Mouse (Mus musculus) heart, postnatal 0 days (tissue): ENCODE measurements around the gene Eva1b. TPM values are rescaled to one million over a fixed set of nuclear protein-coding genes. Genes with fewer than 3 reads are reported as not detected.

Experiments
- ATAC-seq: fragments of 200-750 bp; cut with Nextera tagmentation; 2 replicates; pipeline ENCODE4 v1.8.0; 2017; ENCODE audit warnings: low read depth, moderate number of reproducible peaks, moderate library complexity; ENCODE audit not compliant: insufficient read depth
- DNase-seq: peaks from one replicate; pipeline ENCODE4 v3.0.0-alpha.2; 2016; ENCODE audit warnings: low spot score
- H3K27ac ChIP-seq: fragments of 300-500 bp; sonication (generic); 2 replicates; pipeline ENCODE4 v1.5.1; 2014; ENCODE audit warnings: low read depth, mild to moderate bottlenecking
- H3K27me3 ChIP-seq: fragments of 300-500 bp; sonication (generic); 2 replicates; pipeline ENCODE4 v1.6.1; 2014; ENCODE audit warnings: low read length, mixed read lengths; ENCODE audit not compliant: control insufficient read depth, insufficient read depth
- H3K36me3 ChIP-seq: fragments of 300-500 bp; sonication (generic); replicated peaks from 2 replicates; pipeline ENCODE4 v1.6.1; 2014; ENCODE audit warnings: low read length, mixed read lengths; ENCODE audit not compliant: control insufficient read depth, insufficient read depth
- H3K4me1 ChIP-seq: fragments of 300-500 bp; sonication (generic); 2 replicates; pipeline ENCODE4 v1.6.1; 2014; ENCODE audit warnings: antibody characterized with exemption; ENCODE audit not compliant: control insufficient read depth, insufficient read depth
- H3K4me2 ChIP-seq: fragments of 300-500 bp; sonication (generic); 2 replicates; pipeline ENCODE4 v1.6.1; 2014; ENCODE audit warnings: low read depth, mild to moderate bottlenecking, low read length, moderate library complexity
- H3K4me3 ChIP-seq: fragments of 300-500 bp; sonication (generic); 2 replicates; pipeline ENCODE4 v1.5.1; 2014; ENCODE audit warnings: low read depth, low read length
- H3K9ac ChIP-seq: fragments of 300-500 bp; sonication (generic); replicated peaks from 2 replicates; pipeline ENCODE4 v1.6.1; 2014; ENCODE audit warnings: low read depth, low read length, mixed read lengths
- H3K9me3 ChIP-seq: fragments of 300-500 bp; sonication (generic); replicated peaks from 2 replicates; pipeline ENCODE4 v1.6.1; 2016; ENCODE audit warnings: low read length; ENCODE audit not compliant: control insufficient read depth
- CTCF ChIP-seq: IDR thresholded peaks from 2 replicates; pipeline ENCODE4 v1.5.1; 2016; ENCODE audit warnings: antibody characterized with exemption, control low read depth, low read depth
- EP300 ChIP-seq: IDR thresholded peaks from 2 replicates; pipeline ENCODE4 v1.6.1; 2016; ENCODE audit warnings: antibody characterized with exemption, low read depth
- WGBS: fragments of 180-500 bp; shearing (Covaris S2); extraction: QIAGEN DNeasy Blood & Tissue Kit; methylation state at CpG from one replicate; pipeline ENCODE4 v1.1.7; 2014; 5-methylcytosine and 5-hydroxymethylcytosine counted together
- polyA plus RNA-seq: library from polyadenylated mRNA; unstranded; fragments of >200 nt; fragmentation: Nextera tagmentation; extraction: Ambion mirVana; gene quantifications from 2 replicates; pipeline ENCODE4 v1.2.1, GENCODE M21; 2015
- total RNA-seq: library from RNA; depleted of rRNA; stranded (reverse); fragments of >200 nt; gene quantifications from 2 replicates; pipeline ENCODE4 v1.2.3, GENCODE M21; 2014; ENCODE audit warnings: low replicate concordance

The Eva1b gene
- total and polyA plus RNA-seq, 2 experiments from 2014 or later: 26.8 to 53.1 TPM

DNA sequence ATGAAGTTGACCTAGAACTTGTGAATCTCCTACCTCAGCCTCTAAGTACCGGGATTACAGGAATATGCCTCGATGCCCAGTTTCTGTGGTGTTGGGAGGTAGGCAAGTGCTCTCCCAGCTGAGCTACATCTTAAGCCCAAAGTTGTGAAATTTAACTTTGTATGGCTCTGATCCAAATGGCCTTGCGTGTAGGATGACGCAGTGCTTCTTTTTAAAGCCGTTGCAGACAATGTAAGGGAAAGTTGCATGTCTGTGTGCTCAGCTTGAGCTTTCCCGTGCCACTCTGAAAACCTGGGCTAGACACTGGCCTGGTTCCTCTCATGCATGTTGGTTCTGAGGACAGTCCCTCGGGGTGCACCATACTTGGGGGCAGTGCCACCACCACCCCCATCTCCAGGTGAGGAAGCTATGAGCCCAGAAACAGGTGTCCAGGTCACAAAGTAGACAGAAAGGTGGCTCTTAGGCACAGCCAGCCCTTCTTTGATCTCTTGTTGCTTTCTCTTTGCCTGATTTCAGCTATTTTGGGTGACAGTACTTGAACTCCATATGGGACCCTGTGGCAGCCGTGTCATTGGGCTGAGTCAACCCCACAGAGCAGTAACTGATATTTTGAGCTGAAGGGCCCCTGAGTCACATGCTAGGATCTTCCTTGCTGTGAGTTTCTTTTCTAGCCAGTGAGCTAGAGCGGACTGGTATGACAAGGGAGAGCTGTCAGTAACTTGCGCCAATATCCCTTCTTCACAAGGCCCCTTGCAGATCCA, 37.8 kb upstream of the Eva1b start:
- H3K9me3 ChIP-seq: no peaks in the 10 kb centered on the region
- H3K4me2 ChIP-seq: peak overlapping the region; percentile 52
- peak overlapping the region; percentile 95 for H3K27ac ChIP-seq
- no peak for DNase-seq
- no peaks in the 10 kb centered on the region for H3K27me3 ChIP-seq
- TF ChIP-seq EP300 (no peak), CTCF (no peak)
- peak; percentile 24 for ATAC-seq
- peaks cover 56% of the 10 kb centered on the region for H3K4me1 ChIP-seq
- WGBS: 37% methylated on average over 10 of the region's 10 CpGs
- no peaks in the 10 kb centered on the region for H3K36me3 ChIP-seq
- H3K9ac ChIP-seq: peak overlapping the region; percentile 35
- peak overlapping the region; percentile 14; the same call in 1 of the 2 replicates for H3K4me3 ChIP-seq

DNA sequence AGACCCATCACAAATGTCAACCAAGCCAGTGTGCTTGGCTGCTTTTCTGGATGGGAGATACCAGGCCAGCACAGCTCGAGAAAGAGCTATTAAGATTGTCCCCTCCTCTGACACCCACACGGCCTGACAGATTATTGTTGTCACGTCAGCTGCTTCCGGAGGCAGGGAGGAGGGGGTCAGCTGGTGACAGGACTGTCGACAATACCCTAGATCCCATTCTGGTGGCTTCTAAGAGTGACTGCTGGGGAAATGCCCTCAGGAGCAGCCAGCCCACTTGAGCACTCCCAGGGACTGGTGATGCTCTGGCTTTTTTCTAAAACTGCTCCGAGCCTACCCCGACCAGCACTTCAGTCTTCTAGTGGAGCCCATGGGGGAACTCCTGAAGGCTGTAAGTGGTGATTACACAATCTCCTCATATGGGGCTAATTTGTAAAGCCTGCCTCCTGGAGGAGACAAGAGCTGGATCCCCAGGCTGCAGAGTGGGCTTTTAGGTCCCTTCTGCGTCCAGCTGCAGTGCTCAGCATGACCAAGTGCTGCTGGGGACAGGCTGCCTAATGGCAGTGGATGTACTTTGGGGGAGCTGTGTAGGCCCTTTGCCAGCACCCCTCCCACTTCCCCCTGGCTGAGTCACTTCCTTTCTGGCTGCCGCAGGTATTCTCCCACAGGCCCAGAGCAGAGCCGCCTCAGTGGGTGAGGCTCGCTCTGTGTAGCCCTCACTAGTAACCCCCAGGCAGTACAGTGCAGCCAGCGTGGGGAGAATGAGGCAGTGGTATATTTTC, 37.0 kb upstream of the Eva1b start:
- Histone ChIP-seq H3K36me3 (no peaks in the 10 kb centered on the region), H3K4me1 (peaks cover 52% of the 10 kb centered on the region), H3K9me3 (no peaks in the 10 kb centered on the region), H3K4me2 (peak overlapping the region; percentile 52), H3K27ac (peak overlapping the region; percentile 95), H3K9ac (peak overlapping the region; percentile 35), H3K27me3 (no peaks in the 10 kb centered on the region), H3K4me3 (peak overlapping the region; percentile 14; the same call in 1 of the 2 replicates)
- TF ChIP-seq CTCF (peak; percentile 30; the same call in 1 of the 2 replicates), EP300 (peak; percentile 50; the same call in 1 of the 2 replicates)
- ATAC-seq: peak; percentile 78
- peak; percentile 84 for DNase-seq
- 0% methylated on average over 12 of the region's 12 CpGs for WGBS

DNA sequence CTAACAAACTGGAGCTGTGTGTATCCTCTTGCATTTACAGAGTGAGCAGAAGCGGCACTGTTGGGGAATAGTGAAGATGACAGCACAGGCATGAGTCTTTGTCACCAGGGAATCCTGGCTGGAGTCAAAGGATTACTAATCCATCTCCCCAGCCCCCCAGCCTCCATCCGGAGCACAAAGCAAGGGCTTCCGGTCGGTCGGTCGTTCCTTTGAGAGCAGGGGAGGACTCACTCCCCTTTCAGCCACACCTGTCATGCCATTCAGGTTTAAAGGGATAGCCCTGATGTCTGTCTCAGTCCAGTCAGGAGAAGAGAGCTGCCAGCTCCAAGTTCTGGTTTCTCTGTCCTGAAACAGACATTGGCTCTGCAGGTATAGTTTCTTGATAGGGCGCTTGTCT, 36.4 kb upstream of the Eva1b start:
- 19% methylated on average over 7 of the region's 7 CpGs for WGBS

DNA sequence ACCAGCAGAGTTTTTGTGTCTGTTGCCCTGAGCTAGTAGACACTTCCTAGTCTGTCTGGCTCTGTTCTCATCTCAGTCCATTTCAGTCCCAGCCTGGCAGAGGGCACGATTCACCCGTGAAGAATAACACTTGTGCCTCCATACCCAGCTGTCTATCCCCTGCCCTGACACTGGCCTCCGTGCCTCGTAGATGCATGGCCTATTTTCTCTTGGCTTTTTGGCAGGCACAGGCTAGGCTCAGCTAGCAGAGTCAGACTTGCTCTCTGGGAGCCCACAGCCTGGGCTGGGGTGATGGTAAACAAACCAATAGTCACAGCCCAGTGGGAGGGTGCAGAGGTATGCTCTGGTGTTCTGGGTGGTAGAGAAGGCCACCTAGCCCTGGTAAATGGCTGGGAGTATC, 34.3 kb upstream of the Eva1b start:
- Histone ChIP-seq H3K4me1 (peaks cover 49% of the 10 kb centered on the region), H3K4me2 (no peak overlapping the region), H3K9ac (no peak overlapping the region), H3K27me3 (no peaks in the 10 kb centered on the region), H3K4me3 (no peak overlapping the region), H3K36me3 (peaks cover 8% of the 10 kb centered on the region), H3K9me3 (no peaks in the 10 kb centered on the region), H3K27ac (no peak overlapping the region)
- TF ChIP-seq EP300: no peak
- TF ChIP-seq CTCF: no peak
- ATAC-seq (no peak), DNase-seq (no peak)
- 73% methylated on average over 4 of the region's 4 CpGs for WGBS

More for the DNA sequence above, 36.4 kb upstream of the Eva1b start:
- no peaks in the 10 kb centered on the region for H3K9me3 ChIP-seq
- TF ChIP-seq EP300: no peak
- no peak for TF ChIP-seq CTCF
- peaks cover 55% of the 10 kb centered on the region for H3K4me1 ChIP-seq
- ATAC-seq (peak; percentile 17), DNase-seq (no peak)
- peak overlapping the region; percentile 35 for H3K9ac ChIP-seq
- peak overlapping the region; percentile 52 for H3K4me2 ChIP-seq
- H3K4me3 ChIP-seq: peak overlapping the region; percentile 14; the same call in 1 of the 2 replicates
- no peaks in the 10 kb centered on the region for H3K36me3 ChIP-seq
- peak overlapping the region; percentile 95 for H3K27ac ChIP-seq
- H3K27me3 ChIP-seq: no peaks in the 10 kb centered on the region

DNA sequence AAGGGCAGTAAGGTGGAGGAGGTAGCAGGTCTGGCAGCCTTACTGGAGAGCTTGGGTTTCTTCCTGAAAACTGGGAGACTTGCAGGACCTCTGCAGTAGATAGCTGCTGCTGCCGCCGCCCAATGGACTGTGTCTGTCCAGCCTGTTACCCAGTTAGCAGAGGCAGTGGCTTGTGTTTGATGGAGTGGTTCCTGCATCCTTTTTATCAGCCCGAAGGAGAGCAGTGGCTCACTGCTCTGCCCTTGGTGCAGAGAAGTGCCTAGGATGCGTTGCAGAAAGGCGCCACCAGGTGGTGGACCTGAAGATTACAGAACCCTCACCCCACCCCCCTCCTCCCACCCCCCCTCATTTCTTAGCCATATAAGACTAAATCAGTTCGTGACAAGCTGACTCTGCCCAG, 33.6 kb upstream of the Eva1b start:
- DNase-seq (peak; percentile 66), ATAC-seq (0 out of 2 replicates have a peak, but pooled peaks have one; percentile 14)
- Histone ChIP-seq H3K36me3 (peaks cover 8% of the 10 kb centered on the region), H3K4me2 (no peak overlapping the region), H3K4me3 (no peak overlapping the region), H3K4me1 (peaks cover 42% of the 10 kb centered on the region), H3K27me3 (no peaks in the 10 kb centered on the region), H3K9me3 (no peaks in the 10 kb centered on the region), H3K9ac (no peak overlapping the region), H3K27ac (no peak overlapping the region)
- no peak for TF ChIP-seq EP300
- TF ChIP-seq CTCF: peak; percentile 65
- WGBS: 5% methylated on average over 6 of the region's 6 CpGs
